Mouse (Mus musculus) ES-E14 (cell line): ENCODE data around the gene Gm13691.

Source experiments
- CHD2 ChIP-seq: IDR thresholded peaks from 2 replicates; pipeline ENCODE4 v1.6.1; 2014; ENCODE audit warnings: mild to moderate bottlenecking, low read depth, low read length, inconsistent platforms
- HCFC1 ChIP-seq: IDR thresholded peaks from 2 replicates; pipeline ENCODE4 v1.6.1; 2012; ENCODE audit warnings: low read length, inconsistent platforms, borderline replicate concordance; ENCODE audit not compliant: insufficient read depth
- MAFK ChIP-seq: IDR thresholded peaks from 2 replicates; pipeline ENCODE4 v1.6.1; 2014; ENCODE audit warnings: mild to moderate bottlenecking, low read depth, low read length, inconsistent platforms; ENCODE audit not compliant: insufficient read depth
- ZC3H11A ChIP-seq: IDR thresholded peaks from 2 replicates; pipeline ENCODE4 v1.6.1; 2012; ENCODE audit warnings: low read depth, mild to moderate bottlenecking, inconsistent platforms, low read length, borderline replicate concordance
- ZNF384 ChIP-seq: IDR thresholded peaks from 2 replicates; pipeline ENCODE4 v1.6.1; 2012; ENCODE audit warnings: low read depth, low read length, inconsistent platforms

- no peak for TF ChIP-seq ZC3H11A
- TF ChIP-seq ZNF384: no peak
- no peak for TF ChIP-seq MAFK
- no peak for TF ChIP-seq HCFC1
- no peak for TF ChIP-seq CHD2
Measured at GRCm38 (mm10) chr2:84009818-84010217, 19.5 kb downstream of the Gm13691 start.
